Mouse (Mus musculus): ENCODE data around the gene Trim47. TPM values are rescaled to one million over a fixed set of nuclear protein-coding genes. Genes with fewer than 3 reads are reported as not detected.
A peak's percentile ranks its signal among the peaks of the same experiment; 100 is the strongest.

Gene Trim47
- polyA plus RNA-seq, 2 experiments: 25.1 to 25.5 TPM

- peak within 1 kb of the TSS; percentile 34; the same call in 1 of the 2 replicates for H3K9ac ChIP-seq (ENCODE audit: low read depth, low read length, severe bottlenecking)
- peak within 1 kb of the TSS; percentile 40 for H3K4me3 ChIP-seq (replicated peaks; ENCODE audit: low read length)
- peaks cover 11% of the 10 kb centered on the region for H3K4me1 ChIP-seq (ENCODE audit: control insufficient read depth, insufficient read depth, low read length)
- ATAC-seq (ENCODE audit: low FRiP score, low read depth): peak; percentile 97
- 1% methylated on average over 42 of the region's 43 CpGs for WGBS
- no peaks in the 10 kb centered on the region for H3K9me3 ChIP-seq (ENCODE audit: control insufficient read depth, low read length)
- H3K27me3 ChIP-seq (ENCODE audit: control insufficient read depth, insufficient read depth, low read length): no peaks in the 10 kb centered on the region
- peak within 1 kb of the TSS; percentile 49 for H3K4me2 ChIP-seq (replicated peaks; ENCODE audit: low read depth, low read length, severe bottlenecking)
- H3K36me3 ChIP-seq (ENCODE audit: control insufficient read depth, insufficient read depth, low read length): peaks cover 25% of the 10 kb centered on the region
- peak; percentile 100 for DNase-seq (ENCODE audit: low spot score)
- no peak for TF ChIP-seq POLR2A (IDR thresholded peaks at IDR 0.05; ENCODE audit: borderline replicate concordance, extremely low read depth, insufficient read depth, insufficient read length)
- peak within 1 kb of the TSS; percentile 33 for H3K27ac ChIP-seq (replicated peaks; ENCODE audit: low read depth, low read length)
Measured at GRCm38 (mm10) chr11:116086258-116087193, 40.5 kb downstream of the Trim47 start, which contains the start of gene Wbp2. Gene Wbp2 (minus strand): TSS chr11:116086995.

- no peak for ATAC-seq (ENCODE audit: low FRiP score, low read depth)
Measured at GRCm38 (mm10) chr11:116084166-116084565, 42.8 kb downstream of the Trim47 start.

GRCm38 (mm10) chr11:116083096-116083672, 43.8 kb downstream of the Trim47 start:
- no peak overlapping the region for H3K4me2 ChIP-seq (replicated peaks; ENCODE audit: low read depth, low read length, severe bottlenecking)

More at GRCm38 (mm10) chr11:116084166-116084565, 42.8 kb downstream of the Trim47 start:
- Histone ChIP-seq H3K9me3 (ENCODE audit: control insufficient read depth, low read length) (no peaks in the 10 kb centered on the region), H3K4me2 (replicated peaks; ENCODE audit: low read depth, low read length, severe bottlenecking) (no peak overlapping the region), H3K27ac (replicated peaks; ENCODE audit: low read depth, low read length) (no peak overlapping the region), H3K4me1 (ENCODE audit: control insufficient read depth, insufficient read depth, low read length) (peaks cover 11% of the 10 kb centered on the region), H3K4me3 (replicated peaks; ENCODE audit: low read length) (no peak overlapping the region), H3K27me3 (ENCODE audit: control insufficient read depth, insufficient read depth, low read length) (no peaks in the 10 kb centered on the region), H3K36me3 (ENCODE audit: control insufficient read depth, insufficient read depth, low read length) (peaks cover 49% of the 10 kb centered on the region), H3K9ac (ENCODE audit: low read depth, low read length, severe bottlenecking) (no peak overlapping the region)
- DNase-seq (ENCODE audit: low spot score): no peak
- 88% methylated on average over 6 of the region's 6 CpGs for WGBS
- TF ChIP-seq POLR2A (IDR thresholded peaks at IDR 0.05; ENCODE audit: borderline replicate concordance, extremely low read depth, insufficient read depth, insufficient read length): no peak

GRCm38 (mm10) chr11:116081081-116081480, 45.9 kb downstream of the Trim47 start:
- H3K27me3 ChIP-seq (ENCODE audit: control insufficient read depth, insufficient read depth, low read length): no peaks in the 10 kb centered on the region
- H3K27ac ChIP-seq (replicated peaks; ENCODE audit: low read depth, low read length): no peak overlapping the region
- 72% methylated on average over 6 of the region's 6 CpGs for WGBS
- peaks cover 20% of the 10 kb centered on the region for H3K4me1 ChIP-seq (ENCODE audit: control insufficient read depth, insufficient read depth, low read length)
- H3K36me3 ChIP-seq (ENCODE audit: control insufficient read depth, insufficient read depth, low read length): peaks cover 54% of the 10 kb centered on the region
- no peak overlapping the region for H3K9ac ChIP-seq (ENCODE audit: low read depth, low read length, severe bottlenecking)
- TF ChIP-seq POLR2A (IDR thresholded peaks at IDR 0.05; ENCODE audit: borderline replicate concordance, extremely low read depth, insufficient read depth, insufficient read length): no peak
- H3K4me3 ChIP-seq (replicated peaks; ENCODE audit: low read length): no peak overlapping the region
- H3K9me3 ChIP-seq (ENCODE audit: control insufficient read depth, low read length): no peaks in the 10 kb centered on the region
- DNase-seq (ENCODE audit: low spot score) (no peak), ATAC-seq (ENCODE audit: low FRiP score, low read depth) (no peak)
- H3K4me2 ChIP-seq (replicated peaks; ENCODE audit: low read depth, low read length, severe bottlenecking): no peak overlapping the region

More at GRCm38 (mm10) chr11:116083096-116083672, 43.8 kb downstream of the Trim47 start:
- no peak overlapping the region for H3K9ac ChIP-seq (ENCODE audit: low read depth, low read length, severe bottlenecking)
- peaks cover 54% of the 10 kb centered on the region for H3K36me3 ChIP-seq (ENCODE audit: control insufficient read depth, insufficient read depth, low read length)
- WGBS: 88% methylated on average over 14 of the region's 14 CpGs
- H3K4me3 ChIP-seq (replicated peaks; ENCODE audit: low read length): no peak overlapping the region
- TF ChIP-seq POLR2A (IDR thresholded peaks at IDR 0.05; ENCODE audit: borderline replicate concordance, extremely low read depth, insufficient read depth, insufficient read length): no peak
- no peaks in the 10 kb centered on the region for H3K9me3 ChIP-seq (ENCODE audit: control insufficient read depth, low read length)
- H3K27ac ChIP-seq (replicated peaks; ENCODE audit: low read depth, low read length): no peak overlapping the region
- DNase-seq (ENCODE audit: low spot score): no peak
- ATAC-seq (ENCODE audit: low FRiP score, low read depth): no peak
- H3K27me3 ChIP-seq (ENCODE audit: control insufficient read depth, insufficient read depth, low read length): no peaks in the 10 kb centered on the region
- peaks cover 15% of the 10 kb centered on the region for H3K4me1 ChIP-seq (ENCODE audit: control insufficient read depth, insufficient read depth, low read length)

- DNase-seq (ENCODE audit: low spot score) (no peak), ATAC-seq (ENCODE audit: low FRiP score, low read depth) (no peak)
- H3K9ac ChIP-seq (ENCODE audit: low read depth, low read length, severe bottlenecking): no peak overlapping the region
- H3K4me2 ChIP-seq (replicated peaks; ENCODE audit: low read depth, low read length, severe bottlenecking): no peak overlapping the region
- TF ChIP-seq POLR2A (IDR thresholded peaks at IDR 0.05; ENCODE audit: borderline replicate concordance, extremely low read depth, insufficient read depth, insufficient read length): no peak
- H3K27me3 ChIP-seq (ENCODE audit: control insufficient read depth, insufficient read depth, low read length): no peaks in the 10 kb centered on the region
- H3K36me3 ChIP-seq (ENCODE audit: control insufficient read depth, insufficient read depth, low read length): peaks cover 54% of the 10 kb centered on the region
- no peak overlapping the region for H3K4me3 ChIP-seq (replicated peaks; ENCODE audit: low read length)
- no peak overlapping the region for H3K27ac ChIP-seq (replicated peaks; ENCODE audit: low read depth, low read length)
- peaks cover 14% of the 10 kb centered on the region; the same call in 1 of the 2 replicates for H3K4me1 ChIP-seq (ENCODE audit: control insufficient read depth, insufficient read depth, low read length)
- 82% methylated on average over 10 of the region's 10 CpGs for WGBS
- H3K9me3 ChIP-seq (ENCODE audit: control insufficient read depth, low read length): no peaks in the 10 kb centered on the region
Measured at GRCm38 (mm10) chr11:116079511-116079910, 47.5 kb downstream of the Trim47 start.

Data from limb, embryonic 14.5 days (tissue).